In genomic region chr2:104028139-104028723, GRCm38 (mm10) we compare ENCODE assay signal across 8 mouse cellular contexts. TPM values are rescaled to one million over a fixed set of nuclear protein-coding genes. Genes with fewer than 3 reads are reported as not detected.
DNase-seq lines count a peak whose midpoint lies in the region; ATAC-seq and TF ChIP-seq lines count a peak whose summit lies in the region.

TSS of gene 4931422A03Rik (minus strand) at chr2:104028361.

- no peaks in the 10 kb centered on the region for H3K36me3 ChIP-seq in heart, embryonic 11.5 days (ENCODE audit: control insufficient read depth, insufficient read depth, low read length)
- H3K36me3 ChIP-seq in hindbrain, embryonic 11.5 days (ENCODE audit: control insufficient read depth, insufficient read depth, low read length), result no peaks in the 10 kb centered on the region
- H3K36me3 ChIP-seq in liver, postnatal 0 days (replicated peaks; ENCODE audit: insufficient read depth, low read length), result peaks cover 17% of the 10 kb centered on the region; the same call in 1 of the 2 replicates

- peak within 1 kb of the TSS; percentile 97 for H3K4me3 ChIP-seq in heart, embryonic 11.5 days (ENCODE audit: low read depth, low read length)
- H3K4me3 ChIP-seq in brown adipose tissue, adult 24 weeks (ENCODE audit: insufficient read depth, low read depth, low read length), result peak within 1 kb of the TSS; percentile 98
- H3K4me3 ChIP-seq in hindbrain, embryonic 11.5 days (ENCODE audit: low read depth, low read length), result peak within 1 kb of the TSS; percentile 59
- peak within 1 kb of the TSS; percentile 97 for H3K4me3 ChIP-seq in liver, postnatal 0 days (ENCODE audit: low read depth, low read length)

- TF ChIP-seq EP300 in liver, postnatal 0 days (IDR thresholded peaks at IDR 0.05; ENCODE audit: low read depth), result no peak

- WGBS in heart, embryonic 11.5 days (ENCODE audit: insufficient replicate concordance), result under 1% methylated on average over 32 of the region's 32 CpGs
- WGBS in hindbrain, embryonic 11.5 days, result 1% methylated on average over 32 of the region's 32 CpGs
- WGBS in liver, postnatal 0 days (ENCODE audit: insufficient replicate concordance), result under 1% methylated on average over 32 of the region's 32 CpGs

- no peak for DNase-seq in heart, postnatal 4 days
- peak; percentile 42 for DNase-seq in 416B (ENCODE audit: low read depth)
- no peak for DNase-seq in hindbrain, embryonic 11.5 days (ENCODE audit: low spot score)
- DNase-seq in liver, postnatal 0 days, result peak; percentile 62
- peak; percentile 32 for DNase-seq in right cerebral cortex, postnatal 25 days
- no peak for DNase-seq in layer of hippocampus, postnatal 36 days

- no peaks in the 10 kb centered on the region for H3K9me3 ChIP-seq in heart, embryonic 11.5 days (replicated peaks; ENCODE audit: control insufficient read depth, low read length)
- no peaks in the 10 kb centered on the region for H3K9me3 ChIP-seq in hindbrain, embryonic 11.5 days (ENCODE audit: control insufficient read depth, low read length)
- no peaks in the 10 kb centered on the region for H3K9me3 ChIP-seq in liver, postnatal 0 days (ENCODE audit: low read length)

- H3K9ac ChIP-seq in heart, embryonic 11.5 days (ENCODE audit: low read depth, low read length), result peak within 1 kb of the TSS; percentile 98
- H3K9ac ChIP-seq in hindbrain, embryonic 11.5 days (ENCODE audit: low read depth, low read length), result peak within 1 kb of the TSS; percentile 94
- peak within 1 kb of the TSS; percentile 98 for H3K9ac ChIP-seq in liver, postnatal 0 days (replicated peaks)

- peak within 1 kb of the TSS; percentile 79 for H3K4me2 ChIP-seq in heart, embryonic 11.5 days
- H3K4me2 ChIP-seq in hindbrain, embryonic 11.5 days (replicated peaks; ENCODE audit: low read depth, low read length), result peak within 1 kb of the TSS; percentile 82
- peak within 1 kb of the TSS; percentile 84 for H3K4me2 ChIP-seq in liver, postnatal 0 days (ENCODE audit: low read depth, low read length)

- ATAC-seq in heart, embryonic 11.5 days (replicated peaks; ENCODE audit: insufficient number of reproducible peaks, low FRiP score, low TSS enrichment), result peak; percentile 45
- ATAC-seq in hindbrain, embryonic 11.5 days (ENCODE audit: low FRiP score), result peak; percentile 77
- peak; percentile 44 for ATAC-seq in liver, postnatal 0 days

- H3K27me3 ChIP-seq in heart, embryonic 11.5 days (ENCODE audit: control insufficient read depth, insufficient read depth, low read length), result no peaks in the 10 kb centered on the region
- no peaks in the 10 kb centered on the region for H3K27me3 ChIP-seq in hindbrain, embryonic 11.5 days (ENCODE audit: control insufficient read depth, insufficient read depth, low read length)
- H3K27me3 ChIP-seq in liver, postnatal 0 days (ENCODE audit: insufficient read depth, low read length), result no peaks in the 10 kb centered on the region

- no peak for TF ChIP-seq CTCF in liver, postnatal 0 days (IDR thresholded peaks at IDR 0.05; ENCODE audit: low read depth)

- H3K27ac ChIP-seq in heart, embryonic 11.5 days (ENCODE audit: low read depth, low read length), result peak within 1 kb of the TSS; percentile 43; the same call in 1 of the 2 replicates
- peak within 1 kb of the TSS; percentile 86 for H3K27ac ChIP-seq in brown adipose tissue, adult 24 weeks (replicated peaks; ENCODE audit: low read depth, low read length)
- no peak within 1 kb of the TSS; the same call in 1 of the 2 replicates for H3K27ac ChIP-seq in hindbrain, embryonic 11.5 days (ENCODE audit: low read depth, low read length)
- H3K27ac ChIP-seq in liver, postnatal 0 days (ENCODE audit: low read depth), result peak within 1 kb of the TSS; percentile 91

- H3K4me1 ChIP-seq in heart, embryonic 11.5 days (ENCODE audit: control insufficient read depth, insufficient read depth, low read length), result peaks cover 12% of the 10 kb centered on the region
- H3K4me1 ChIP-seq in brown adipose tissue, adult 24 weeks (ENCODE audit: control insufficient read depth, insufficient read depth, insufficient read length, low read length), result no peaks in the 10 kb centered on the region
- no peaks in the 10 kb centered on the region for H3K4me1 ChIP-seq in hindbrain, embryonic 11.5 days (replicated peaks; ENCODE audit: control insufficient read depth, insufficient read depth, low read length)
- H3K4me1 ChIP-seq in liver, postnatal 0 days (ENCODE audit: insufficient read depth), result peaks cover 19% of the 10 kb centered on the region

RNA-seq across cellular contexts. Expression of gene 4931422A03Rik, which starts in this region (rescaled TPM):
- polyA plus RNA-seq in heart, embryonic 11.5 days (2014; fragmentation: Nextera tagmentation; extraction: Ambion mirVana), result 1.1 and 2.2 TPM in 2 replicates
- total RNA-seq in heart, postnatal 4 days (2021), result not detected
- not detected in 2 replicates for polyA plus RNA-seq in brown adipose tissue, adult 24 weeks (2012; ENCODE audit: insufficient read depth, insufficient read length, missing spikeins)
- 1.9 and 2.5 TPM in 2 replicates for polyA plus RNA-seq in hindbrain, embryonic 11.5 days (2014; fragmentation: Nextera tagmentation; extraction: Ambion mirVana)
- 1.0 and 1.5 TPM in 2 replicates for polyA plus RNA-seq in liver, postnatal 0 days (2015; fragmentation: Nextera tagmentation; extraction: Ambion mirVana)
- total RNA-seq in layer of hippocampus, postnatal 36 days (2021), result not detected

Comparison
In these comparisons a context has a peak if more than half of its experiments do, and no peak if none do; other contexts are left out.
1. DNase-seq: peak in 416B (single experiment), liver, postnatal 0 days (single experiment) and right cerebral cortex, postnatal 25 days (single experiment); none in heart, postnatal 4 days (single experiment), hindbrain, embryonic 11.5 days (single experiment) and layer of hippocampus, postnatal 36 days (0 of 2).
2. Peak in every context shown above with its lines, with median percentiles within 50 percentile points of each other: ATAC-seq, H3K4me2 ChIP-seq, H3K4me3 ChIP-seq and H3K9ac ChIP-seq.